Mouse (Mus musculus) thymus, postnatal 14 days (tissue): ENCODE data around the gene Tuba1b.

ENCODE experiments used
- DNase-seq: peaks from one replicate; pipeline ENCODE4 v3.0.0; 2021

The Tuba1b gene

GRCm38 (mm10) chr15:98886667-98887387 is 47.5 kb downstream of the Tuba1b start:
- no peak for DNase-seq

- DNase-seq = no peak
These were observed 50.3 kb downstream of the Tuba1b start for GRCm38 (mm10) chr15:98884106-98884505.

- no peak for DNase-seq
These were observed 50.7 kb downstream of the Tuba1b start for GRCm38 (mm10) chr15:98883661-98884060.

- no peak for DNase-seq
These were observed 52.7 kb downstream of the Tuba1b start for GRCm38 (mm10) chr15:98881656-98882008.
